Mouse (Mus musculus) cerebellum, adult 9-11 months (tissue): ENCODE data around the gene Gm11562.
"Not testable (repeated sequence)": the region's sequence is repeated elsewhere in the genome, so short reads cannot be mapped to it uniquely, and the experiment has no call there.

Experiments used
- DNase-seq: peaks from one replicate; pipeline ENCODE4 v3.0.0; 2022

Gene Gm11562

GRCm38 (mm10) chr11:99620335-99620734 is at the start of gene Gm11562:
TSS of gene Gm11562 (minus strand) at chr11:99620435.
- no peak for DNase-seq

DNA sequence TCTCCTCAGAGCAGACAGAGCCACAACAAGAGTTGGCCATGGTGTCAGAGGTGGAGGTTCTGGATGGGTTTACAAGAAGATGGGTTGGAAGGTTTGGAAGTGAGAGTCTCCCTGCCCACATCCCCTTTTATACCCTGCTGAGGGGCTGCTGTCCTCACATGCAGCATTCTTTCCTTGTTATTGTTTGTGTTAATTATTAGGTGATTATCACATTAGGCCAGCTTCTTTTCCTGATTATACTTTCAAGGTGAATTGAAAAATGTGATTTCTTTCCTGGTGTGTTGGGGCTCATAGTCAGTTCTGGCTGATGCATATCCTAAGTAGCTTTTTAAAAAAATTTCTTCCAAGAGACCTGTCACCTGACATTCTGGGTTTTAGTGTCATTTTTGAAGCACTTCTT is 45.6 kb upstream of the Gm11562 start, which contains the start of gene Krtap4-6:
Krtap4-6 (minus strand) TSS at position 101 of the 400 bp plus-strand sequence.
- no peak for DNase-seq

DNA sequence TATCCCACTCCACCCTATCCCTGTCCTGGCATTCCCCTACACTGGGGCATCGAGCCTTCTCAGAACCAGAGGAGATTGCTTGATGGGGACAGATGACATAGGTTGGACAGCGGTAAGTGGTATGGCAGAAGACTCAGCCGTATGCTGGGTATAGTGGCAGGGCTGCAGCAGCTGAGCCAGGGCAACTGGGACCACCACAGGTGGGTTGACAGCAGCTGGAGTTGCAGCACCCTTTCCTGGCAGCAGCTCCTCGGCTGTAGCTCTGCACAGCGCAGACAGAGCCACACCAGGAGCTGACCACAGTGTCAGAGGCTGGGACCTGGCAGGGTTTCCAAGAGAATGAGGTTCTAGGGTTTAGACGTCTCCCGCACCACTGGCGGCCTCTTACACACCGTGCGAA is 42.6 kb upstream of the Gm11562 start:
- no peak for DNase-seq

GRCm38 (mm10) chr11:99659256-99659655 is 39.0 kb upstream of the Gm11562 start:
- DNase-seq: no peak

DNA sequence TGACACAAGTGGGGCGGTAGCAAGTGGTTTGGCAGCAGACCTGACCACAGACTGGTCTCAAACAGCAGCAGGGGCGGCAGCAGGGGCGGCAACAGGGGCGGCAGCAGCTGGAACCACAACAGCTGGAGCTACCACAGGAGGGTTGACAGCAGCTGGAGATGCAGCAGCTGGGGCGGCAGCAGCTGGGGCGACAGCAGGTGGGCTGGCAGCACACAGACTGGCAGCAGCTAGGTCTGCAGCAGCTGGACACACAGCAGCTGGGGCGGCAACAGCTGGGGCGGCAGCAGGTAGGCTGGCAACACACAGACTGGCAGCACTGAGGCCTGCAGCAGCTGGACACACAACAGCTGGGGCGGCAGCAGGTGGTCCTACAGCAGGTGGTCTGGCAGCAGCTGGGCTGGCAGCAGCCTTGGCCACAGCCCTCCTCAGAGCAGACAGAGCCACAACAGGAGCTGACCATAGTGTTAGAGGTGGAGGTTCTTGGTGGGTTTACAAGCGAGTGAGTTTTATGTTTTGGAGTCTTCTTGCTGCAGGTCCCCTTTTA is 38.3 kb upstream of the Gm11562 start, which contains the start of gene Gm11563:
Gm11563 (minus strand) TSS at position 494 of the 544 bp plus-strand sequence.
- not testable (repeated sequence) for DNase-seq

GRCm38 (mm10) chr11:99657051-99657450 is 36.8 kb upstream of the Gm11562 start:
- DNase-seq: no peak

DNA sequence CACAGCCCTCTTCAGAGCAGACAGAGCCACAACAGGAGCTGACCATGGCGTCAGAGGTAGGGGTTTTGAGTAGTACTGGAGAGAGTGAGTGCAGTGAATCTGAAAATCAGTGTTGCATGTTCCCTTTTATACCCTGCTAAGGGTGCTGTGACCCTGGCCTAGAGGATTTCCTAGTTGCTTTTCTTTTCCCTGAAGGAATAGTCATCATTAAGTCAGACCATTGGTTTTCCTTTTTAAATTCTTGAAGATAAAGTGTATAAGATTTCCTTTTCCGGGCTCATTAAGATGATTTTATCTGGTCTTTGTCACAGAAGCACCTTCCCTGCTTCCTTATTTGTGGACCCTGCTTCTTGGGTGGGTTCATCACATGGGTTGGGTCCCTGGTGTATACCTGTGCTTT is 29.9 kb upstream of the Gm11562 start, which contains the start of gene Gm11555:
Gm11555 (minus strand) TSS at position 101 of the 400 bp plus-strand sequence.
- DNase-seq: no peak

- no peak for DNase-seq
Measured at GRCm38 (mm10) chr11:99646444-99646843, 26.2 kb upstream of the Gm11562 start.

DNA sequence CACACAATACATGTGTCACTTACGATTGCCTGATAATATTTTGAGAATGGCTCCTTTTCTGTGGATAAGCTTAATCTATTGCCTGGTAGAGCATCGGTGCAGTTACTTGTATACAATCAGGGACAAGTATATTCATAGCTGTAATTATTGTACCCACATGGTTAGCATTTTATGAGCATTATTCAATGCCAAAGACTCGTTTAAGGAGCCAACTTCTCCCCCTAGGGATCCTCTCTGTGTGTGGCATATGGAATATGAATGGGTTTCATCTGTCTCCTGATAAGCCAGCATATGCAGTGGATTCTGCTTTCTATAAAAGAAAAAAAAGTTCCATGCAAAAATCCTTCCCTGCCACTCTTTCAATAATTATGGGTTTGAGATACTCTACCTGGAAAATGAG is 24.1 kb upstream of the Gm11562 start:
- DNase-seq: no peak

DNA sequence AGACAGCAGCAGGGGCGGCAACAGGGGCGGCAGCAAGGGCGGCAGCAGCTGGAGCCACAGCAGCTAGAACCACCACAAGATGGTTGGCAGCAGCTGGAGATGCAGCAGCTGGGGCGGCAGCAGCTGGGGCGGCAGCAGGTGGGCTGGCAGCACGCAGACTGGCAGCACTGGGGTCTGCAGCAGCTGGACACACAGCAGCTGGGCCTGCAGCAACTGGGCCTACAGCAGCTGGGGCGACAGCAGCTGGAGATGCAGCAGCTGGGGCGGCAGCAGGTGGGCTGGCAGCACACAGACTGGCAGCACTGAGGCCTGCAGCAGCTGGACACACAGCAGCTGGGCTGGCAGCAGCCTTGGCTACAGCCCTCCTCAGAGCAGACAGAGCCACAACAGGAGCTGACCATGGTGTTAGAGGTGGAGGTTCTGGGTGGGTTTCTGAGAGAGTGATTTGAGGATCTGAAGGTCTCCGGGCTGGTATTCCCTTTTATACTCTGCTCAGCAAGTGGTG is 23.5 kb upstream of the Gm11562 start, which contains the start of gene Krtap4-7:
Krtap4-7 (minus strand) TSS at position 455 of the 505 bp plus-strand sequence.
- DNase-seq: not testable (repeated sequence)

DNA sequence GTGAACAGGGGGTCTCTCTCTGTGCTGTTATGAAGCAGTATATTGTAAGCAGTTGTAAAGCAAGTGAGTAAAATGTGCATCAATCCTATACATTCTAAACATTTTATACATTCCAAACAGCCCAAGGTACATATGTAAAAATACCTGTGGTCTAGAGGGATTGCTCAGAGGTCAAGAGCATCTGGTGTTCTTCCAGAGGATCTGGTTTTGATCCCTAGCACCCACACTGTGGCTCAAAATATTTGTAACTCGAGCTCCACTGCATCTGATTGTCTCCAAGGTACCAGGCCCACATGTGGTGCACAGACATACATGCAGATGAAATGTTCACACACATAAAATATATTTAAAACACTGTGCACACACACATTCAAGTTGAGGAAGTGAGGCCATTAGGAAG is 20.7 kb upstream of the Gm11562 start:
- no peak for DNase-seq

DNA sequence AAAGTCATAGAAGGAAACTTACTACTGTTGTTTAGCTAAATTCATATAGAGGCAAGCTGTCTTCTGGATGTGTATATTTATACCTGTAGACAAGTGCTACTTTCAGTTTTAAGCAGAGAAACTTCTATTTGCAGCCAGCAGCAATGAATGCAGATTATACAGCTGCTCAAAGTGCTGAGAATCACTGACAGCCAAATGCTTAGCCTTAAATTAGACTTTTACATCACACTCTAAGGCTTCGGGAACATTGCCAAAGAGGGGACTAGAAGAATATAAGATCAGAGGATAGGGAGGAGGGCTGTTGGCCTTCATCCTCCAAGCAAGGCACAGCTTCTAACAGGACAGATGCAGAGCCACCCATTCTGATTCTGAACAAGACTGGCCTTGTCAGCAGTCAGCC is 16.9 kb upstream of the Gm11562 start:
- DNase-seq: no peak

DNA sequence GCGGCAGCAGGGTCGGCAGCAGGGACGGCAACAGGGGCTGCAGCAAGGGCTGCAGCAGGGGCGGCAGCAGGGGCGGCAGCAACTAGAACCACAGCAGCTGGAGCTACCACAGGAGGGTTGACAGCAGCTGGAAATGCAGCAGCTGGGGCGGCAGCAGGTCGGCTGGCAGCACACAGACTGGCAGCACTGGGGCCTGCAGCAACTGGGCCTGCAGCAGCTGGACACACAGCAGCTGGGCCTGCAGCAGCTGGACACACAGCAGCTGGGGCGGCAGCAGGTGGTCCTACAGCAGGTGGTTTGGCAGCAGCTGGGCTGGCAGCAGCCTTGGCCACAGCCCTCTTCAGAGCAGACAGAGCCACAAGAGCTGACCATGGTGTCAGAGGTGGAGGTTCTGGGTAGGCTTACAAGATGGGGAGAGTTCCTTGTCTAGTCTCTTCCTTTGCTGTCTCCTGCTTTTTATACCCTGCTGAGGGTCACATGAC is 14.5 kb upstream of the Gm11562 start, which contains the start of gene Krtap4-2:
Krtap4-2 (minus strand) TSS at position 432 of the 482 bp plus-strand sequence.
- DNase-seq: no peak

DNA sequence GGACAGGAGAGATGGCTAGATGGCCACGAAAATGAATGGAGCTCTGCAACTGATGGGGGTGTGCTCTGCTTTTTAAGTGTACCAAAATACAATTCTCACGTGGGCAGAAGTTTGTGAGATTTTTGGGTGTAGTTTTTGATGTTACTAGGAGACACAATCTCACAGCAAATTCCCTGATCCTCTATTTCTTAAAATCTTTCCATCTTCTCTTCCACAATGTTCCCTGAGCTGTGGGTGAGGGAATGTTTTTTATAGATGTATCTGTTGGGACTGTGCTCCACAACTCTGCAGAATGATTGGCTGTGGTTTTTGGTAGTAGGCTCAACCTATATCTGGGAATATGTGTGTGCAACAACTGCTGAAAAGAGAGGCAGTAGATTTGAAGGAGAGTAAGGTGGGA is 13.1 kb upstream of the Gm11562 start:
- DNase-seq: no peak

- no peak for DNase-seq
Measured at GRCm38 (mm10) chr11:99630890-99631289, 10.7 kb upstream of the Gm11562 start.

DNA sequence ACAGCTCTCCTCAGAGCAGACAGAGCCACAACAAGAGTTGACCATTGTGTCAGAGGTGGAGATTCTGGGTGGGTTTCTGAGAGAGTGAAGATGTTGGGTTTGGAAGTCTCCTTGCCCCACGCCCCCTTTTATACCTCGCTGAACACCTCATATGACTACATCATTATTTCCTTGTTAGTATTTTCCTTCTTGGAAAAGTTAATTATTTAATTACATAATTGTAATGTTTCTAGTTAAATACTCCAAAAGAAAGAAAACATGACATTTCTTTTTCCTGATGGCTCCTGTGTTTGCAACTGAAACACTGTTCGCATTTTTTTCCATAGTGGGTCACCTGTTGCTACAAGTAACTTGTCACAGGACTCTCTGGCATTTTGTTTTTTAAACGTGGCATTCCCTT is 7.9 kb upstream of the Gm11562 start, which contains the start of gene Krtap4-1:
Krtap4-1 (minus strand) TSS at position 101 of the 400 bp plus-strand sequence.
- DNase-seq: no peak

GRCm38 (mm10) chr11:99614796-99615363 is 5.4 kb downstream of the Gm11562 start, which contains the start of gene Krtap2-4:
TSS of gene Krtap2-4 (minus strand) at chr11:99614846.
- DNase-seq: no peak

- not testable (repeated sequence) for DNase-seq
Measured at GRCm38 (mm10) chr11:99610089-99610488, 10.1 kb downstream of the Gm11562 start, which contains the start of gene Gm11937. TSS of gene Gm11937 (minus strand) at chr11:99610189.

DNA sequence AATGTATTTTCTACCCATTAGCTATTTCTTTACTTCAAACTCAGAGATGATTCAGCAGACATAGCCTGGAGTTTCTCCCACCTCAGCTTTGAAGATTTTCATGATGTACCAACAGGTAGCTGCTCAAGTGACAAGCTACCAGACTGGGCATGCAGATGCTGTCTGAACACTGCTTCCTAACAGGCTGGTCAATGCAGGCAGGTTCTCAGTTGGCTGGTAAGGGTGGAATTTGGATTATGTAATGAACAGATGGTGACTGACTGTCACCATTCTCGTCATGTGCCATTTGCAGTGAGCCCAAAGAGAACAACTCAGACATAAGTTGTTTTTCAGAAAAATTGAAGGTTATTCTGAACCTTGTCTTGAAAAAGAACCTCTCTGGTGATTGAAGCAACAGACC is 11.1 kb downstream of the Gm11562 start:
- DNase-seq: peak; percentile 53

- DNase-seq: not testable (repeated sequence)
Measured at GRCm38 (mm10) chr11:99603208-99603607, 17.0 kb downstream of the Gm11562 start, which contains the start of gene Gm11938. TSS of gene Gm11938 (minus strand) at chr11:99603308.

DNA sequence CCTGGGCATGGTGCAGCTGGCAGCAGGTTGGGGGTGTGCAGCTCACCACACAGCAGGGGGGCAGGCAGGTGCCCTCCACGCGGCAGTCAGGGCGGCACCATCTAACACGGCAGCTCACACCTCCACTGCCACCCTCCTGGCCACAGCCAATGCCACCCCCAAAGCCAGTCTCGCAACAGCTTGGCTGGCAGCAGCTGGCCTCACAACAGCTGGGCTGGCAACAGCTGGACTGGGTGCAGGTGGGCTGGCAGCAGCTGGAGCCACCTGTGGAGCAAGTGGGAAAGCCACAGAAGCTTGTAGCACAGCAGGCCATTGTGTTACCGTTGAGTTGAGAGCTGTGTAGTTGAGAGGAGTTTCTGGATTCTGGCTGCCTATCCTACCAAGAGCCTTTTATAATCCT is 22.5 kb downstream of the Gm11562 start, which contains the start of gene Krtap9-3:
Krtap9-3 (minus strand) TSS at position 364 of the 400 bp plus-strand sequence.
- DNase-seq: not testable (repeated sequence)

DNA sequence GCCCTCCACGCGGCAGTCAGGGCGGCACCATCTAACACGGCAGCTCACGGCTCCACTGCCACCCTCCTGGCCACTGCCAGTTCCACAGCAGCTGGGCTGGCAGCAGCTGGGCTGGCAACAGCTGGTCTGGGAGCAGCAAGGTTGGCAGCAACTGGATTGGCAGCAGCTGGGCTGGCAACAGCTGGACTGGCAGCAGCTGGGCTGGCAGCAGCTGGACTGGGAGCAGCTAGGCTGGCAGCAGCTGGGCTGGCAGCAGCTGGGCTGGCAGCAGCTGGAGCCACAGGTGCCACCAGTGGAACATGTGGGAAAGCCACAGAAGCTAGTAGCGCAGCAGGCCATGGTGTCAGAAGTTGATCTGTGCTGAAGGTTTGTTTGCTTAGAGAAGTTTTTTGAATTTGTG is 29.3 kb downstream of the Gm11562 start, which contains the start of gene Krtap1-3:
Krtap1-3 (minus strand) TSS at position 359 of the 400 bp plus-strand sequence.
- DNase-seq: no peak

- DNase-seq: no peak
Measured at GRCm38 (mm10) chr11:99585096-99585495, 35.1 kb downstream of the Gm11562 start.
